Mouse (Mus musculus): ENCODE results near the gene Micu1.

Gene Micu1

DNA sequence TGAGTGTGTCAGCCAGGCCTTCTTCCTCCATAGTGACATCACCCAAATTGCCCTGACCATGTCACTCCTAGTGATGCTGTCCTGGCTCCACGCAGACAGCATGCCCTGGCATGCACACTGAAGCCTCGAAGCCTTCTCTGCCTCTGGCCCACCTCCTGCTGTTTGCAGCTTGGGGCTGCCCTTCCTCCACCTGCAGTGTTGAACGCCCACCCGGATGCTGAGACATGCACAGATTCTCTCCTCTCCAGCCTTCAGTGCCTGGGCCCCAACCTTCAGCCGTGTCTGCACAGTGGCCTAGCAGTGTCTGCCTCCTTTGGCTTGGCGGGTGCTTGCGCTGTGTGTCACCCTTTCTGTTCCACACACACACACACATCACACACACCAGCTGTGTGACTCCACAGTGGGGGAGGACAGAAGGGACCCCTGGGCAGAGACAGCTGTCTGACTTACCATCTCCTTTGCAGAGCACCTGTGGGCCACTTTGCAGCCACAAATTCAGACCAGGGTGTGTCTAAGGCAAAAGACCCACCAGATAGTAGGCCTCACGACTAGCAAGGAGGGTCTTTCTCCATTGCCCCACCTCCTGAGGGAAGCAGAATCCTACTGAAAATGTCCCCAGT lies 199.8 kb downstream of the Micu1 start:
- no peak for DNase-seq (ENCODE audit: low read depth, low spot score)

DNA sequence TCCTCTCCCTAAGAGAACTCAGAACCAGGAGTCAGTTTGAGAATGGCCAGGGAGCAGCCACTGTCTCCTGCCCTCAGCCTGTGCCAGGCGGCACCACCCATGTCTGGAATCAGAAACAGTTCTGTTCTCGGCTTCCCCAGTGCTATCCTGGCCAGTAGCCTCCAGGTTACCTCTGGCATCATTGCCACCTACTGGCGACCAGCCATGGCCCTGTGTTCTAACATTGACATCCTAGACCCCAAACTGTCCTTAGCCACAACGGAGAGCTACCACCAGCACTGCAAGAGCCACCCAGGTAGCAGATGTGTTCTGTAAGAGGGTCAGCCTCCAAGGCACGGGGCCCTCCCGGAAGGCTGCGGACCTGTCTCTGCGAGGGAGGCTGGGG lies 200.3 kb downstream of the Micu1 start:
- no peak for DNase-seq (ENCODE audit: low read depth, low spot score)

DNA sequence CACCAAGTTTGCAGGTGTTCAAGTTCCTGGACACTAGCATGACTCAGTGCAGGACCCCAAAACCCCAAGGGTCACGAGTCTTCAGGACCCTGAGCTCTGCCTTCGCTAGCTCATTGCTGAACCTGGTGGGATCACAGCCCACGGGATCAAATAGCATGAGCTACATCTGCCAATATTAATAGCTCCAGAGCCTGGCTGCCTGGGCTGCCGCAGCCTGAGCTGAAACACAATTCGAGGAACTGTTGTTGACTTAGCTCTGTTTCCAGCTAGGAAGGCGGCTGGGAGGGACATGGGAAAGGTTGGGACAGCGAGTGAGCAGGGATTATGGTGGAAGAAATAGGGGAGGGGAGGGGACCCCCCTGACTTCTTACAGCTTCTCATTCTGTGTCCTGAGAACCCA lies 200.9 kb downstream of the Micu1 start:
- DNase-seq (ENCODE audit: low read depth, low spot score), result no peak

DNA sequence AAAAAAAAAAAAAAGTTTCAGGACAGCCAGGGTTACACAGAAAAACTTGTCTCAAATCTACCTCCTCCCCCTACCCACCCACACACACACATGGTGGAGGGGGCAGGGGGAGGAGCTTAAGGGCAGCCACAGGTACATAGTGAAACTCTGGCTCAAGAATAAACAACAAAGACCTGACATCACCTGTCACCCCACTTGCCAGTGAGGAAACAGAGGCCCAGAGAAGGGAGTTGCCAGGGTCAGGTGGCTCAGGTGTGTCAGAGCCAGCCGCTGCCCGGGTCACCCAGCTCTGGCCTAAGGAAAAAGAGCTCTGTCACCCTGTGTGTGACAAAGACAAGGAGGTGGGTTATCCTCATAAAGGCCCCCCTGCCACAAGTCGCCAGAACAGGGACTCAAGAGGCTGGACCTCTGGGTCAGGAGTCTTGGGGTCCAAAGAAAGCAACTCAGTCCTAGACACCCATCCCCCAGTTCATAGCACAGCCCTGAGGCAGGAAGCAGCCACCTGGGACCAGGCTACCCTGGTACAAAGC lies 204.9 kb downstream of the Micu1 start:
- DNase-seq (ENCODE audit: low read depth, low spot score), result no peak

DNA sequence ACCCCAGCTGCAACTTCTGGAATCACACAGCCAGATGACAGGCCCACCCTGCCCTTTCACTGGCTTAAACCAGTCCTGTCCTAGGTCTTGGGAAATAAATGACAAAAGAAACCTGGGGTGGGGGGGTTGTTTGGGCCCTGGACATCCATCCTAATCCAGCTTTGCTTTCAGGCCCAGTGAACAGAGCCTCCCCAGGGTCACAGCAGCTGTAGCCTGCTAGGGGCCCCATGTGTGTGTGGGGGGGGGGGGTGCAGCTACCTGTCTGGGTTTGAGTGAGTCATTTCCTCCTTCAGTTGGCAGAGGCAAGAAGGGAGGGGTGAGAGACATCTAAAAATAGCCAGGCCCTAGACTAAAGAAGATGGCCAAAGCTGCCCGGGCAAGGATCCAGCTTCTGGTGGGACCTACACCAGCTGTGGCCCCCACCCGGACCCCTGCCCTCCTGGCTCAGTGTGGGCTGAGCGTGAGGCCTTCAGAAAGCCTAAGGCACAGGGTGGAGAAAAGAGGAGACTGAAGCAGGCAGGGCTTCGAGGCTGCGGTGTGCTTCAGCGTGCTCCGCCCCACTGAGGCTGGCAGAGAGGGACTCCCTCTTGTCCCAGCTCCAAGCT lies 205.5 kb downstream of the Micu1 start:
- DNase-seq (ENCODE audit: low read depth, low spot score), result no peak

DNA sequence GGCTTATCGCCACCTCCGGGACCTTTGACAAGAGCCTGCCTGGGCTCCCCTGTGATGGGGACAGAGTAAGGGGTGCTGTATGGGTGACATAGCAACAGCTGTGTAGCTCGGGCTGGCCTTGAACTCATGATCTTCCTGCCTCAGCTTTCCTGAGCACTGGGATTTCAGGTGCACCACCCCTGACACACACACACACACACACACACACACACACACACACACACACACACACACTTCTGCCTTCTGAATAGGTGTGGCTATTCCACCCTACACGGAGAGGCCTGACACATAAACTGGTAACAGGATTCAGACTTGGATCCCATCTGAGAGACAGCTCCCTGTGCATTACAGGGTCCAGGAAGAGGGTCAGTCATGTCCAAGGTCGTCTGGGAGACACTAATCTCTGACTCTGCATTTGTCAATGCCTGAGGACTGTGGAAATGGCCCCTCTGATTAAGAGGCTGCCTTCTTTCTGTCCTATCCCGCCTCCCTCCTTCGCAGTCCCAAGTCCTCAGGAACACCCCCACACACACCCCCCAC lies 206.6 kb downstream of the Micu1 start:
- no peak for DNase-seq (ENCODE audit: low read depth, low spot score)

DNA sequence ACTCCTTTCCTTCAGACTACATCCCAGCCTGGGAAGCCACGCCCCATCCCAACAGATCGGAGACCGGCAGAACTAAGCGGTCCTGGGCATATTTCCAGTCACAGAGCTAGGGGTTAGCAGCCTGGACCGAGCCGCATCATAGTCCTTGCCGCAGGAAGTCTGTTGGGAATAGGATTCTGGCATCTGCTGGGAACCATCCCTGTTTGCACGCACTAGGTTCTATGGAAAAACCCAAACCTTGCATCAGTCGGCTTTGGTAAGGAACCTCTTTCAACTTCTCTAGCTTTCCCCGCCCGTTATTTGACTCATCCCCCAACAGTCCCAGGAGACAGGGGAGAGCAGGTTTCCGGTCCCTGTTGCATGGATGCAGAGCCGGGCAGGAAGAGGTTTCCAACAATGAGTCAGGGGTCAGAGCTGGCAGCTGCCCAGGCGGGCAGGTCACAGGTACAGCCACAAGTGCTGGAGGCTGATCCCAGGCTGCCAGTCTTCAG lies 207.1 kb downstream of the Micu1 start:
- DNase-seq (ENCODE audit: low read depth, low spot score), result no peak

DNA sequence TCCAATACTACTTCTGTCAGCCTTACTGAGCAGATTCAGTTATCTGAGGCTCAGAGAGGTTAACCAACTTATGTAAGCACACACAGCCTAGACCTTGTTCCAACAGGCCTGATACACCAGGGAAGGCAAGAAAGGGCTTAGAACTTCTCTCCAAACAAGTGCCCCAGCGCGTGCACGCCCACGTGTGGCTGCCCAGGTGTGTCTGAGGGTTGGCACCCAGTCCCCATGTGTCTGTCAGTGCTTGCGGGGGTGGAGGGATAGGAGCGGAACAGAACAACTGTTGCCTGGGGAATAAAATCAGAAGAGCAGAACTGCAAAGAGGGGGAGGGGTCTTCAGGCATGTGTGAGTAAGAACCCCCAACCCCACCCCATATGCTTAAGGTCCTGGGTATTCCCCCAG lies 208.8 kb downstream of the Micu1 start:
- DNase-seq (ENCODE audit: low read depth, low spot score), result no peak

DNA sequence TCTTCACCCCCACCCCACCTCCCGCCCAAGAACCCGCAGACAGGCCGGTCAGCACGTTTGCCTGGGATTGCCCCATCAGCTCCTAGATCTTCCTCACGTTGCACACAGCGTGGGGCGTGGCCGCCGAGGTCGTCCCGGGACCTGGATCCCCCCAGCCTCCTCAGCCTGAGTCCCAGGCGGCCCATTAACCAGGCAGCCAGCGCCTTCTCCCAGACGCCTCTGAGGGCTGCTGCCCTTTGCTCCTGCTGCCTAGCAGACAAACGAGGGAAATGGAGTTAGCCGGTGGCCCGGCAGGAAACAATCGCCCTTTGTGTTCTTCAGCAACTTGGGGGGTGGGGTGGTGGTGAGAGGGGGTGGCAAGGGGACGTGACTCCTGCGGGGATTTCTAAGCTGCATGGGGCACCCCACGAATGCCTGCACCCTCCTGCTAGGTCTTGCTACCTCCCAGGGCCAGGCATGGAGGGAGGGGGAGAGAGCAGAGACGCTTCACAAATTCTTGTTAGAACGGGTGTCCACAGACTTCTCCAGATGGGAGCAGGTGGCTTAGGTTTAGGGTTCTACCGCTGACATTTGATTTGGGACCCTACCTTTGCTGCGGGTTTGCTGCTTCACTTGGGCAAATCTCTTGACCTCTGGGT lies 209.4 kb downstream of the Micu1 start:
- no peak for DNase-seq (ENCODE audit: low read depth, low spot score)
